Mouse (Mus musculus): Measurements from ENCODE around the gene Eif6. TPM values are rescaled to one million over a fixed set of nuclear protein-coding genes. Genes with fewer than 3 reads are reported as not detected.

Eif6 gene
- total and polyA plus RNA-seq, 2 experiments from 2014 or later, result 96.9 to 102 TPM

DNA sequence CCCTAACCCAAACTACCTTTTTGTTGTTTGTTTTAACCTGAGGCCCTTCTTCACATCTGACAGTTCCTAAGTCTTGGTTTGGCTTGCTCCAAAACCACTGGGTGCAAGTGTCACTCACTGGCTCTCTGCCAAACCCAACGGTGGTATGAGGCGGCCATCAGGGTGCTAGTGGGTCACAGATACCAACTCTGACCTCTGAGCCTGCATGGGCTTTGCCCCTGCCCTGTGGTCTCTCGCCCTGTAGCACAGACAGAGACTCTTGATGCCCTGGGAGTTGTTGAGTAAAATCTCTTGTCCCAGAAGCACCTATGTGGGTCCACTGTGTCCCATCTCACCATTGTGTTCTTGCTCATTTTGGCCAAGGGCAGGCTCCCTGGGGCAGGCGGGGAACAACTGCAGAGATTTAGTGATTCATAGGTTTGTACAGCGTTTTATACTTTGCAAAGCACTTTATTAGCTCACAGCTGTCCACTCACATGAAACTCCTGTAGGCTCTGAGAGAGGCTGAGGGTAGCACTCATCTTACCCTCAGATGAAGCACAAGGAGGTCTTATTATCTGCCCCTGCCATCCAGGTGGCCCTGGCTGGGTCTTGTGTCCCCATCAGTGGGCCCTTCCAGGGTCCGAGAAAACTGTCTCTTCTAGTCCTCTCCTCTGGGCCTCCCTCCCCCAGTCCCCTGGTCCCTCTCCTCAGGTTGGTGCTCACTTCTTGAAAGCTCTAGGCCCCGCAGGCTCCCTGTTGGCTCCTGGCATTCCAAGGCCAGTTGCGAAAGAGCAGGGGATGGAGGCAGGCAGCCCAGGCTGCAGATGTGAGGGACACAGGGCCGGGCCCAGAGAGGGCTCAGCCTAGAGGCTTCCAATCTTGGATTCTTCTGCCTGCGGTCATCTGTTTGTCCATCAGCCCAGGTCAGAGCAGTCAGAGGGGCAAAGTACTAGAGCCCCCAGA lies 9.2 kb downstream of the Eif6 start:
- Histone ChIP-seq H3K27ac (ENCODE audit: low read depth) (no peak overlapping the region), H3K27me3 (ENCODE audit: control insufficient read depth, insufficient read depth, low read length) (no peaks in the 10 kb centered on the region), H3K4me1 (ENCODE audit: control insufficient read depth, insufficient read depth) (peaks cover 8% of the 10 kb centered on the region; the same call in 1 of the 2 replicates), H3K9me3 (replicated peaks; ENCODE audit: control insufficient read depth, low read length) (no peaks in the 10 kb centered on the region), H3K4me3 (ENCODE audit: low read depth, low read length) (no peak overlapping the region), H3K4me2 (ENCODE audit: low read depth, low read length) (peak overlapping the region; percentile 72; the same call in 1 of the 2 replicates), H3K36me3 (replicated peaks; ENCODE audit: control insufficient read depth, insufficient read depth, low read length) (peaks cover 25% of the 10 kb centered on the region), H3K9ac (replicated peaks; ENCODE audit: low read depth, low read length) (no peak overlapping the region)
- TF ChIP-seq EP300 (IDR thresholded peaks at IDR 0.05; ENCODE audit: low read depth) (no peak), CTCF (IDR thresholded peaks at IDR 0.05; ENCODE audit: low read depth) (no peak)
- ATAC-seq (ENCODE audit: insufficient read depth, low read depth) (no peak), DNase-seq (ENCODE audit: low spot score) (no peak)
- WGBS, result 77% methylated on average over 10 of the region's 10 CpGs

DNA sequence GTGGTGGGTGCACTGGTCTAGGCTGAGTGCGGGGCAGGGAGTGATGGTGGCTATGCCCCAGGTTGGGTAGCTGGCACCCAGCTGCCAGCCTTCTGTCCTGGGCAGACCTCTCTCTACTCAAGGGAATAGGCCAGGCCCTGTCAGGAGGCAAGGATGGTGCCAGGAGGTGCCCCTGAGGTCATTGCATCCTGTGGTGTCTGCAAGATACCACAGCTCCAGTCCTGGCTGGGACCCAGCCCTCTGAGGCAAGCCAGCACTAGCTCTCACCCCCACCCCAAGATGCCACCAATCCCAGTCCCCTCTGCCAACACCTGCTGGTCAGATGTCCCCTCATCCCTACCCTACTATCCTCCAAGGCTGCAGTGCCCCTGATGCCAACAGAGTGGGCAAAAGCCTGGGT lies 10.5 kb downstream of the Eif6 start:
- Histone ChIP-seq H3K36me3 (replicated peaks; ENCODE audit: control insufficient read depth, insufficient read depth, low read length) (peaks cover 14% of the 10 kb centered on the region), H3K9me3 (replicated peaks; ENCODE audit: control insufficient read depth, low read length) (no peaks in the 10 kb centered on the region), H3K27me3 (ENCODE audit: control insufficient read depth, insufficient read depth, low read length) (no peaks in the 10 kb centered on the region), H3K4me2 (ENCODE audit: low read depth, low read length) (no peak overlapping the region), H3K4me1 (ENCODE audit: control insufficient read depth, insufficient read depth) (peaks cover 8% of the 10 kb centered on the region; the same call in 1 of the 2 replicates), H3K27ac (ENCODE audit: low read depth) (no peak overlapping the region), H3K9ac (replicated peaks; ENCODE audit: low read depth, low read length) (no peak overlapping the region), H3K4me3 (ENCODE audit: low read depth, low read length) (no peak overlapping the region)
- DNase-seq (ENCODE audit: low spot score), result no peak
- no peak for TF ChIP-seq EP300 (IDR thresholded peaks at IDR 0.05; ENCODE audit: low read depth)
- no peak for TF ChIP-seq CTCF (IDR thresholded peaks at IDR 0.05; ENCODE audit: low read depth)
- ATAC-seq (ENCODE audit: insufficient read depth, low read depth), result no peak
- 100% methylated on average over 1 of the region's 1 CpGs for WGBS

GRCm38 (mm10) chr2:155814829-155815228 lies 11.9 kb downstream of the Eif6 start:
- H3K9ac ChIP-seq (replicated peaks; ENCODE audit: low read depth, low read length), result no peak overlapping the region

GRCm38 (mm10) chr2:155812637-155813036 lies 14.1 kb downstream of the Eif6 start:
- Histone ChIP-seq H3K4me1 (ENCODE audit: control insufficient read depth, insufficient read depth) (no peaks in the 10 kb centered on the region), H3K4me3 (ENCODE audit: low read depth, low read length) (no peak overlapping the region), H3K9me3 (replicated peaks; ENCODE audit: control insufficient read depth, low read length) (no peaks in the 10 kb centered on the region), H3K9ac (replicated peaks; ENCODE audit: low read depth, low read length) (no peak overlapping the region), H3K4me2 (ENCODE audit: low read depth, low read length) (no peak overlapping the region), H3K27ac (ENCODE audit: low read depth) (no peak overlapping the region), H3K27me3 (ENCODE audit: control insufficient read depth, insufficient read depth, low read length) (0 out of 2 replicates have a peak, but pooled peaks cover 4% of the 10 kb centered on the region), H3K36me3 (replicated peaks; ENCODE audit: control insufficient read depth, insufficient read depth, low read length) (no peaks in the 10 kb centered on the region)
- DNase-seq (ENCODE audit: low spot score) (no peak), ATAC-seq (ENCODE audit: insufficient read depth, low read depth) (no peak)
- 63% methylated on average over 4 of the region's 4 CpGs for WGBS
- TF ChIP-seq EP300 (IDR thresholded peaks at IDR 0.05; ENCODE audit: low read depth) (no peak), CTCF (IDR thresholded peaks at IDR 0.05; ENCODE audit: low read depth) (no peak)

More at GRCm38 (mm10) chr2:155814829-155815228, 11.9 kb downstream of the Eif6 start:
- Histone ChIP-seq H3K9me3 (replicated peaks; ENCODE audit: control insufficient read depth, low read length) (no peaks in the 10 kb centered on the region), H3K4me2 (ENCODE audit: low read depth, low read length) (no peak overlapping the region), H3K36me3 (replicated peaks; ENCODE audit: control insufficient read depth, insufficient read depth, low read length) (0 out of 2 replicates have a peak, but pooled peaks cover under 1% of the 10 kb centered on the region), H3K4me3 (ENCODE audit: low read depth, low read length) (no peak overlapping the region), H3K27ac (ENCODE audit: low read depth) (no peak overlapping the region), H3K4me1 (ENCODE audit: control insufficient read depth, insufficient read depth) (peaks cover 8% of the 10 kb centered on the region; the same call in 1 of the 2 replicates), H3K27me3 (ENCODE audit: control insufficient read depth, insufficient read depth, low read length) (0 out of 2 replicates have a peak, but pooled peaks cover 4% of the 10 kb centered on the region)
- DNase-seq (ENCODE audit: low spot score), result no peak
- TF ChIP-seq EP300 (IDR thresholded peaks at IDR 0.05; ENCODE audit: low read depth), result no peak
- no peak for TF ChIP-seq CTCF (IDR thresholded peaks at IDR 0.05; ENCODE audit: low read depth)
- WGBS, result 20% methylated on average over 5 of the region's 5 CpGs
- no peak for ATAC-seq (ENCODE audit: insufficient read depth, low read depth)

DNA sequence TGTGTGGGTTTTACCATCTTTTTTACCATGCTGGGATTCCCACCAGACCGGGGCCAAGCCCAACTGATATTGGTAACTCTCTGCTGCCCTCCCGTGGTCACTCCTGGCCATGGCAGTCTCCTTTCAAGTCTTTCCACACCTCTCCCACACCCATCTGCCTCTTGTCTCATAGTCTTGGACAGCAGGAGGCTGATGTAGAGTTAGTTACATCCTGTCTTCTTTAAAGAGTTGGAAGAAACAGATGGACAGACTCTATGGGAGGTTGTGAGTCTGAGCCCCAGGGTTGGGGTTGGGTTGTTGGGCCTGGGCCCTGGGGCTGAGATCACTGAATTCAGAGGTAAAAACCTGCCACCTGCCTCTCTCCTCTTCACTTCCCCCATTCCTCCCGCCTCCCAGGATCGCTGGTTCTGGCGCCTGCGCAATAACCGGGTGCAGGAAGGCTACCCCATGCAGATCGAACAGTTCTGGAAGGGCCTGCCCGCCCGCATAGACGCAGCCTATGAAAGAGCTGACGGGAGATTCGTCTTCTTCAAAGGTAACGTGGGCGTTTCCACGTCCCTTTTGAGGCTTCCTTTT lies 14.8 kb downstream of the Eif6 start:
- Histone ChIP-seq H3K9me3 (replicated peaks; ENCODE audit: control insufficient read depth, low read length) (no peaks in the 10 kb centered on the region), H3K27me3 (ENCODE audit: control insufficient read depth, insufficient read depth, low read length) (0 out of 2 replicates have a peak, but pooled peaks cover 4% of the 10 kb centered on the region), H3K27ac (ENCODE audit: low read depth) (no peak overlapping the region), H3K4me2 (ENCODE audit: low read depth, low read length) (no peak overlapping the region), H3K4me3 (ENCODE audit: low read depth, low read length) (no peak overlapping the region), H3K36me3 (replicated peaks; ENCODE audit: control insufficient read depth, insufficient read depth, low read length) (no peaks in the 10 kb centered on the region), H3K4me1 (ENCODE audit: control insufficient read depth, insufficient read depth) (no peaks in the 10 kb centered on the region), H3K9ac (replicated peaks; ENCODE audit: low read depth, low read length) (no peak overlapping the region)
- DNase-seq (ENCODE audit: low spot score) (peak; percentile 30), ATAC-seq (ENCODE audit: insufficient read depth, low read depth) (no peak)
- 43% methylated on average over 16 of the region's 16 CpGs for WGBS
- TF ChIP-seq EP300 (IDR thresholded peaks at IDR 0.05; ENCODE audit: low read depth), result no peak
- TF ChIP-seq CTCF (IDR thresholded peaks at IDR 0.05; ENCODE audit: low read depth), result peak; percentile 76
